Mouse (Mus musculus) heart, embryonic 14.5 days (tissue): ENCODE results near the gene Pakap. TPM values are rescaled to one million over a fixed set of nuclear protein-coding genes. Genes with fewer than 3 reads are reported as not detected.
A peak's percentile ranks its signal among the peaks of the same experiment; 100 is the strongest.

Source experiments
- ATAC-seq: fragments of 200-750 bp; cut with Nextera tagmentation; 2 replicates; pipeline ENCODE4 v1.8.0; 2017; ENCODE audit warnings: low read depth, moderate TSS enrichment; ENCODE audit not compliant: insufficient number of reproducible peaks, insufficient read depth, low FRiP score
- H3K27ac ChIP-seq, 2 experiments: fragments of 200-500 bp in 1 of 2; fragments of 300-500 bp in 1 of 2; sonication (generic) in 1 of 2; replicated peaks in 1 of 2; 2 replicates each; pipeline ENCODE4 v1.5.1; 2012 to 2014; ENCODE audit warnings: low read depth in 2 of 2, low read length in 2 of 2, control low read depth in 1 of 2, mild to moderate bottlenecking in 1 of 2, mixed read lengths in 1 of 2; ENCODE audit not compliant: control insufficient read depth in 1 of 2, insufficient read depth in 1 of 2
- H3K27me3 ChIP-seq: fragments of 300-500 bp; sonication (generic); 2 replicates; pipeline ENCODE4 v1.6.1; 2014; ENCODE audit warnings: mild to moderate bottlenecking, low read length, control low read depth; ENCODE audit not compliant: control insufficient read depth, insufficient read depth
- H3K36me3 ChIP-seq: fragments of 300-500 bp; sonication (generic); 2 replicates; pipeline ENCODE4 v1.6.1; 2014; ENCODE audit warnings: mild to moderate bottlenecking, control low read depth, low read length, mixed read lengths; ENCODE audit not compliant: control insufficient read depth, insufficient read depth
- H3K4me1 ChIP-seq, 2 experiments: fragments of 200-500 bp in 1 of 2; fragments of 300-500 bp in 1 of 2; sonication (generic) in 1 of 2; 2 replicates each; pipeline ENCODE4 v1.6.1; 2012 to 2014; ENCODE audit warnings: low read length in 2 of 2, control low read depth in 1 of 2, mixed read lengths in 1 of 2; ENCODE audit not compliant: control insufficient read depth in 2 of 2, insufficient read depth in 2 of 2
- H3K4me2 ChIP-seq: fragments of 300-500 bp; sonication (generic); 2 replicates; pipeline ENCODE4 v1.6.1; 2014; ENCODE audit warnings: mild to moderate bottlenecking, low read length
- H3K4me3 ChIP-seq, 2 experiments: fragments of 200-500 bp in 1 of 2; fragments of 300-500 bp in 1 of 2; sonication (generic) in 1 of 2; 2 replicates each; pipeline ENCODE4 v1.5.1; 2012 to 2014; ENCODE audit warnings: low read length in 2 of 2, mild to moderate bottlenecking in 2 of 2, control low read depth in 1 of 2, low read depth in 1 of 2, moderate library complexity in 1 of 2; ENCODE audit not compliant: control insufficient read depth in 1 of 2, insufficient read depth in 1 of 2
- H3K9ac ChIP-seq: fragments of 300-500 bp; sonication (generic); 2 replicates; pipeline ENCODE4 v1.6.1; 2014; ENCODE audit warnings: mild to moderate bottlenecking, low read length
- H3K9me3 ChIP-seq: fragments of 300-500 bp; sonication (generic); 2 replicates; pipeline ENCODE4 v1.6.1; 2016; ENCODE audit warnings: low read length, control low read depth; ENCODE audit not compliant: control insufficient read depth
- WGBS: fragments of 180-500 bp; shearing (Covaris S2); extraction: QIAGEN DNeasy Blood & Tissue Kit; methylation state at CpG from one replicate; pipeline ENCODE4 v1.1.7; 2014; 5-methylcytosine and 5-hydroxymethylcytosine counted together
- polyA plus RNA-seq: library from polyadenylated mRNA; unstranded; fragments of >200 nt; fragmentation: Nextera tagmentation; extraction: Ambion mirVana; gene quantifications from 2 replicates; pipeline ENCODE4 v1.2.1, GENCODE M21; 2014

The Pakap gene
- polyA plus RNA-seq, 1 experiment from 2014 or later, result 59.6 TPM

- 5% methylated on average over 8 of the region's 8 CpGs for WGBS
- peak; percentile 63 for ATAC-seq
- H3K27ac ChIP-seq, result peak overlapping the region; percentile 96 to 99
- H3K27me3 ChIP-seq, result no peaks in the 10 kb centered on the region
- H3K4me2 ChIP-seq, result peak overlapping the region; percentile 73
- H3K9ac ChIP-seq, result peak overlapping the region; percentile 90
- H3K4me3 ChIP-seq, result peak overlapping the region; percentile 57 to 78
- peaks cover 23% of the 10 kb centered on the region; the same call in 1 of the 2 replicates for H3K36me3 ChIP-seq
- peaks cover 28 to 58% of the 10 kb centered on the region in 2 experiments for H3K4me1 ChIP-seq
- H3K9me3 ChIP-seq, result no peaks in the 10 kb centered on the region
Observed at GRCm38 (mm10) chr4:57846991-57847422, 279.0 kb downstream of the Pakap start.

GRCm38 (mm10) chr4:57847676-57848075, 279.7 kb downstream of the Pakap start:
- Histone ChIP-seq H3K27ac (peak overlapping the region; percentile 96 to 99), H3K9me3 (no peaks in the 10 kb centered on the region), H3K4me1 (peaks cover 25 to 51% of the 10 kb centered on the region in 2 experiments), H3K36me3 (peaks cover 23% of the 10 kb centered on the region; the same call in 1 of the 2 replicates), H3K27me3 (no peaks in the 10 kb centered on the region), H3K9ac (peak overlapping the region; percentile 90), H3K4me3 (peak overlapping the region; percentile 57 to 78; a peak in 3 of 4 replicates), H3K4me2 (peak overlapping the region; percentile 73)
- ATAC-seq, result no peak
- WGBS, result 66% methylated on average over 3 of the region's 3 CpGs

- Histone ChIP-seq H3K9me3 (no peaks in the 10 kb centered on the region), H3K36me3 (peaks cover 36% of the 10 kb centered on the region), H3K4me3 (no peak overlapping the region), H3K27ac (no peak overlapping the region), H3K4me1 (peaks cover 21 to 49% of the 10 kb centered on the region in 2 experiments), H3K4me2 (no peak overlapping the region), H3K9ac (no peak overlapping the region), H3K27me3 (no peaks in the 10 kb centered on the region)
- ATAC-seq, result no peak
- WGBS, result 35% methylated on average over 6 of the region's 6 CpGs
Observed at GRCm38 (mm10) chr4:57849465-57849864, 281.5 kb downstream of the Pakap start.

GRCm38 (mm10) chr4:57851731-57852130, 283.8 kb downstream of the Pakap start:
- 81% methylated on average over 1 of the region's 1 CpGs for WGBS
- no peak overlapping the region for H3K9ac ChIP-seq
- H3K9me3 ChIP-seq, result no peaks in the 10 kb centered on the region
- no peaks in the 10 kb centered on the region for H3K27me3 ChIP-seq
- H3K27ac ChIP-seq, result no peak overlapping the region
- no peak overlapping the region for H3K4me3 ChIP-seq
- H3K4me2 ChIP-seq, result no peak overlapping the region
- ATAC-seq, result no peak
- peaks cover 18 to 42% of the 10 kb centered on the region in 2 experiments for H3K4me1 ChIP-seq
- peaks cover 59% of the 10 kb centered on the region for H3K36me3 ChIP-seq

GRCm38 (mm10) chr4:57852461-57853040, 284.6 kb downstream of the Pakap start:
- Histone ChIP-seq H3K36me3 (peaks cover 67% of the 10 kb centered on the region), H3K4me1 (peaks cover 11 to 38% of the 10 kb centered on the region in 2 experiments), H3K4me3 (no peak overlapping the region), H3K27me3 (no peaks in the 10 kb centered on the region), H3K9ac (no peak overlapping the region), H3K9me3 (no peaks in the 10 kb centered on the region), H3K27ac (no peak overlapping the region), H3K4me2 (no peak overlapping the region)
- ATAC-seq, result no peak
- WGBS, result 39% methylated on average over 9 of the region's 9 CpGs

GRCm38 (mm10) chr4:57854181-57854580, 286.2 kb downstream of the Pakap start:
- H3K4me3 ChIP-seq, result no peak overlapping the region
- H3K27ac ChIP-seq, result no peak overlapping the region
- H3K27me3 ChIP-seq, result no peaks in the 10 kb centered on the region
- H3K9ac ChIP-seq, result no peak overlapping the region
- peaks cover 5 to 22% of the 10 kb centered on the region in 2 experiments for H3K4me1 ChIP-seq
- H3K4me2 ChIP-seq, result no peak overlapping the region
- no peak for ATAC-seq
- WGBS, result 85% methylated on average over 6 of the region's 6 CpGs
- H3K9me3 ChIP-seq, result no peaks in the 10 kb centered on the region
- H3K36me3 ChIP-seq, result peaks cover 83% of the 10 kb centered on the region

- H3K4me3 ChIP-seq, result no peak overlapping the region
- no peak overlapping the region for H3K27ac ChIP-seq
- no peaks in the 10 kb centered on the region for H3K27me3 ChIP-seq
- no peak overlapping the region for H3K9ac ChIP-seq
- H3K36me3 ChIP-seq, result peaks cover 82% of the 10 kb centered on the region
- H3K4me1 ChIP-seq, result peaks cover 4 to 22% of the 10 kb centered on the region in 2 experiments
- no peak overlapping the region for H3K4me2 ChIP-seq
- H3K9me3 ChIP-seq, result no peaks in the 10 kb centered on the region
- WGBS, result 81% methylated on average over 18 of the region's 18 CpGs
- ATAC-seq, result no peak
Observed at GRCm38 (mm10) chr4:57855281-57855941, 287.4 kb downstream of the Pakap start.
